Mouse (Mus musculus): ENCODE data around the gene Prkar1b.

DNA sequence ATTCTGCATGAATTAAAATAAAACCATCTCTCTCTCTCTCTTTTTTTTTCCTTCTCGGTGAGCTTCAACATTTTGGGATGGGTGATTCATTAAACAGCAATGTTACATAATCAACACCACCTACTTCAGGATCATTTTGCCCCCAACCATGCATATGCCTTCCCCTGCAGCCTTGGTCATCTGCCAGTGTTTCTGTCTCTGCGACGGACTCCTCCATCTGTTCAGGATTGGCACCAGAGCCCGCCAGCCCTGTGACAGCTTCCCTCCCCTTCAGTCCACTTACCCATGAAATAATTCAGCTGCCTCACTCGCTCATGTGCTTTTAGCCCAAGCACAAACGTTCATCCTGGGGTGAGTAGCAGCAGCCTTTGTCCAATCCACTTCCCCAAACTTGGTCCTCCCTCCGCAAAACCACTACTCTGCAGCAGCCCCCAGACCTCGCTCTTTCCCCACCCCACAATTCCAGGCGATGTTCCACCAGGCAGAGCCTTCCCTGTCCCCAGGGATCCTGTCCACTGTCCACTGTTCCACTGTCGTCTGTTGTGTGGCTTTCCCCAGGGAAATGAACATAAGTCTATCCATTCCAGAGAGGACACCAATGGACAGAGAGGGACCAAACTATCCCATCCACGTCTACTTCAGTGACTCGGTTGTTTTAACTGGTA is 11.4 kb downstream of the Prkar1b start:
- no peak for TF ChIP-seq CTCF (IDR thresholded peaks at IDR 0.05)
- TF ChIP-seq EP300 (IDR thresholded peaks at IDR 0.05): no peak; the same call in 1 of the 2 replicates

Measured in lung, postnatal 0 days (tissue).